Mouse (Mus musculus) frontal cortex, postnatal 36 days (tissue): ENCODE data around the gene Map7.

Experiments
- DNase-seq, 2 experiments: peaks; one replicate each; pipeline ENCODE4 v3.0.0; 2022; ENCODE audit warnings: low spot score in 2 of 2

The Map7 gene

GRCm38 (mm10) chr10:20148130-20148772, at the start of gene Map7:
Map7 (plus strand) TSS chr10:20148471.
- DNase-seq, result peak in 1 of 2 experiments; percentile 68

GRCm38 (mm10) chr10:20101456-20101855, 46.8 kb upstream of the Map7 start:
- DNase-seq, result no peak

- DNase-seq, result no peak
Measured at GRCm38 (mm10) chr10:20104271-20104931, 43.9 kb upstream of the Map7 start.

- DNase-seq, result no peak
Measured at GRCm38 (mm10) chr10:20105575-20105974, 42.7 kb upstream of the Map7 start.

GRCm38 (mm10) chr10:20107031-20107430, 41.2 kb upstream of the Map7 start:
- no peak for DNase-seq

GRCm38 (mm10) chr10:20111508-20111907, 36.8 kb upstream of the Map7 start:
- DNase-seq, result no peak

- DNase-seq, result peak in 1 of 2 experiments; percentile 50
Measured at GRCm38 (mm10) chr10:20112026-20112973, 36.0 kb upstream of the Map7 start.

GRCm38 (mm10) chr10:20119504-20120425, 28.5 kb upstream of the Map7 start:
- DNase-seq, result no peak

GRCm38 (mm10) chr10:20121981-20122380, 26.3 kb upstream of the Map7 start:
- DNase-seq, result no peak

- no peak for DNase-seq
Measured at GRCm38 (mm10) chr10:20123401-20123800, 24.9 kb upstream of the Map7 start.

- DNase-seq, result no peak
Measured at GRCm38 (mm10) chr10:20124576-20124975, 23.7 kb upstream of the Map7 start.

- peak; percentile 63 to 83 for DNase-seq
Measured at GRCm38 (mm10) chr10:20125226-20125625, 23.0 kb upstream of the Map7 start.

- DNase-seq, result no peak
Measured at GRCm38 (mm10) chr10:20132933-20133652, 15.2 kb upstream of the Map7 start.

GRCm38 (mm10) chr10:20135350-20136058, 12.8 kb upstream of the Map7 start:
- DNase-seq, result no peak

- DNase-seq, result no peak
Measured at GRCm38 (mm10) chr10:20136505-20136904, 11.8 kb upstream of the Map7 start.

GRCm38 (mm10) chr10:20141376-20141775, 6.9 kb upstream of the Map7 start:
- no peak for DNase-seq

- DNase-seq, result peak; percentile 40 to 53
Measured at GRCm38 (mm10) chr10:20148773-20149120, 476 bp downstream of the Map7 start.

- DNase-seq, result peak; percentile 74 to 77
Measured at GRCm38 (mm10) chr10:20149121-20149834, 1.0 kb downstream of the Map7 start.

GRCm38 (mm10) chr10:20149835-20150355, 1.6 kb downstream of the Map7 start:
- peak in 1 of 2 experiments; percentile 39 for DNase-seq
